9 mouse cellular contexts compared by ENCODE assay signal in the genomic region with DNA sequence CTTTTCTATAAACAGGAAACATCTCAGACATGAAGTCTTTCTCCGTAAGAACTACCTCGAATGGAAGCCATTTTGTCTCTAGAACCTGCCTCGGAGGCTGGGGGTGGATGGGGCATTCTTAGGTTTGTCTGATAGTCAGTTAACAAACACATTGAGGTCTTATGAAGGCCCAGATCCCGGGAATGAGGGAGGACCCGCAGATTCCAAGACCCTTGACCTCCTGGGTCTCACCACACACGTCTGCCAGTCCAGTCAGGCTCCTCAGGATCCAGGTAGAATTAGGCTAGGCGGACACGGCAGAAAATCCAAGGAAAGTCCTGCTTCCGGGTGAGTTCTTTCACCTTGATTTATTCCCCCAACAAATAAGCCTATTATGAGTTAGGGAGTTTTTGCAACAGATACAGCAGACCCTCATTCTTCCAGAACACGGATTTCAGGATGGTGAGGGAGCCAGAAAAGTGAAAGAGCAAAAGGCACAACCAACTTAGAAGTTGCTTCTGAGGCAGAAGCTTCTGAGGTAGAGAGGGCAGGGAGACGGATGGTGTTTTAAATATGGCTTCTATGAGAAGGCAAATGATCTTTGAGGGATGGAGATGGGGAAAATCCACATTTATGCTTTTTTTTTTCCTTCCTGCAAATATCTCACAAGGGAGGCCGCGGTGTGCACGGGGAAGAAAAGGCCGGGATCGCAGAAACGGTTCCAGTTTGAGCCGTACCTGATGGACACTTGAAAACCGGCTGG. TPM values are rescaled to one million over a fixed set of nuclear protein-coding genes. Genes with fewer than 3 reads are reported as not detected.
A peak's percentile ranks its signal among the peaks of the same experiment; 100 is the strongest.
DNase-seq lines count a peak whose midpoint lies in the region; ATAC-seq and TF ChIP-seq lines count a peak whose summit lies in the region.
"Had no signal": no experiment of that assay in that cellular context is flagged by ENCODE, and none has a peak within 500 bp of the region (broad histone marks: within the 10 kb centered on the region; RNA-seq: fewer than 3 reads in every experiment).

No protein-coding gene starts in this region.

- no peaks in the 10 kb centered on the region for H3K36me3 ChIP-seq in heart, embryonic 10.5 days
- H3K36me3 ChIP-seq in forebrain, postnatal 0 days (ENCODE audit: insufficient read depth): no peaks in the 10 kb centered on the region
- H3K36me3 ChIP-seq in liver, embryonic 13.5 days: no peaks in the 10 kb centered on the region

- peak overlapping the region; percentile 29; the same call in 1 of the 2 replicates for H3K4me2 ChIP-seq in forebrain, postnatal 0 days (ENCODE audit: low read depth)
- no peak overlapping the region for H3K4me2 ChIP-seq in liver, embryonic 13.5 days

- no peak overlapping the region for H3K9ac ChIP-seq in forebrain, postnatal 0 days
- no peak overlapping the region for H3K9ac ChIP-seq in liver, embryonic 13.5 days

- ATAC-seq in forebrain, postnatal 0 days: no peak
- no peak for ATAC-seq in liver, embryonic 13.5 days (ENCODE audit: low read depth)

- intact Hi-C loops in heart, postnatal 25 days (cut with DNase I): no loop called here

- peaks cover 7% of the 10 kb centered on the region for H3K9me3 ChIP-seq in heart, embryonic 10.5 days
- no peaks in the 10 kb centered on the region for H3K9me3 ChIP-seq in forebrain, postnatal 0 days (ENCODE audit: low read length)
- H3K9me3 ChIP-seq in liver, embryonic 13.5 days (replicated peaks): no peaks in the 10 kb centered on the region

- peaks cover 90% of the 10 kb centered on the region for H3K27me3 ChIP-seq in heart, embryonic 10.5 days (ENCODE audit: insufficient read depth, poor library complexity, severe bottlenecking)
- peaks cover 50% of the 10 kb centered on the region for H3K27me3 ChIP-seq in forebrain, postnatal 0 days (ENCODE audit: insufficient read depth, low read length)
- peaks cover 69% of the 10 kb centered on the region for H3K27me3 ChIP-seq in liver, embryonic 13.5 days

- no peak for TF ChIP-seq CTCF in forebrain, postnatal 0 days (IDR thresholded peaks at IDR 0.05; ENCODE audit: low read depth)

- DNase-seq in heart, embryonic 10.5 days (ENCODE audit: low spot score): no peak
- no peak for DNase-seq in heart, postnatal 25 days (ENCODE audit: low spot score)
- peak; percentile 26 for DNase-seq in ES-CJ7 (ENCODE audit: low read depth, low spot score)
- DNase-seq in forebrain, postnatal 0 days: no peak
- no peak for DNase-seq in liver, embryonic 13.5 days
- DNase-seq in layer of hippocampus, postnatal 25 days (ENCODE audit: extremely low spot score in 1 of 2, low spot score in 1 of 2): no peak
- no peak for DNase-seq in thymus, adult 18-20 months
- DNase-seq in thymus, postnatal 0 days (ENCODE audit: low spot score): no peak

- peak overlapping the region; percentile 50 for H3K4me3 ChIP-seq in heart, embryonic 10.5 days
- H3K4me3 ChIP-seq in forebrain, postnatal 0 days (ENCODE audit: low read depth, low read length): no peak overlapping the region
- H3K4me3 ChIP-seq in liver, embryonic 13.5 days (replicated peaks): 0 out of 2 replicates have a peak overlapping the region, but pooled peaks have one; percentile 35

- peaks cover 23% of the 10 kb centered on the region for H3K4me1 ChIP-seq in heart, embryonic 10.5 days
- peaks cover 7% of the 10 kb centered on the region; the same call in 1 of the 2 replicates for H3K4me1 ChIP-seq in forebrain, postnatal 0 days (ENCODE audit: insufficient read depth)
- peaks cover 19% of the 10 kb centered on the region for H3K4me1 ChIP-seq in liver, embryonic 13.5 days (replicated peaks)

- WGBS in heart, embryonic 10.5 days: 13% methylated on average over 11 of the region's 19 CpGs
- WGBS in forebrain, postnatal 0 days: 10% methylated on average over 19 of the region's 19 CpGs
- 6% methylated on average over 18 of the region's 19 CpGs for WGBS in liver, embryonic 13.5 days (ENCODE audit: insufficient replicate concordance)

- no peak overlapping the region for H3K27ac ChIP-seq in heart, embryonic 10.5 days
- H3K27ac ChIP-seq in forebrain, postnatal 0 days (ENCODE audit: low read depth, low read length): no peak overlapping the region
- no peak overlapping the region for H3K27ac ChIP-seq in liver, embryonic 13.5 days

RNA-seq across cellular contexts. Expression of gene Gsx1, which starts 3.2 kb away (rescaled TPM):
- polyA plus RNA-seq in heart, embryonic 10.5 days (2016; fragmentation: Nextera tagmentation; extraction: Ambion mirVana): not detected in 2 replicates
- total RNA-seq in heart, postnatal 25 days (2021): not detected
- 1.2 and 3.2 TPM in 2 replicates for total RNA-seq in forebrain, postnatal 0 days (2014; rRNA removed)
- 1.2 and 1.4 TPM in 2 replicates for polyA plus RNA-seq in forebrain, postnatal 0 days (2015; fragmentation: Nextera tagmentation; extraction: Ambion mirVana)
- polyA plus RNA-seq in liver, embryonic 13.5 days (2015; fragmentation: Nextera tagmentation; extraction: Ambion mirVana): not detected in 2 replicates
- total RNA-seq in layer of hippocampus, postnatal 25 days (2021): under 1 TPM; 0.47 to 0.79 TPM
- not detected in 2 replicates for polyA plus RNA-seq in thymus, postnatal 0 days (2015; fragmentation: Nextera tagmentation; extraction: Ambion mirVana)
- total RNA-seq: adrenal gland, postnatal 36 days had no signal
